Mouse (Mus musculus): ENCODE measurements around the gene Fzd5.

The Fzd5 gene

DNA sequence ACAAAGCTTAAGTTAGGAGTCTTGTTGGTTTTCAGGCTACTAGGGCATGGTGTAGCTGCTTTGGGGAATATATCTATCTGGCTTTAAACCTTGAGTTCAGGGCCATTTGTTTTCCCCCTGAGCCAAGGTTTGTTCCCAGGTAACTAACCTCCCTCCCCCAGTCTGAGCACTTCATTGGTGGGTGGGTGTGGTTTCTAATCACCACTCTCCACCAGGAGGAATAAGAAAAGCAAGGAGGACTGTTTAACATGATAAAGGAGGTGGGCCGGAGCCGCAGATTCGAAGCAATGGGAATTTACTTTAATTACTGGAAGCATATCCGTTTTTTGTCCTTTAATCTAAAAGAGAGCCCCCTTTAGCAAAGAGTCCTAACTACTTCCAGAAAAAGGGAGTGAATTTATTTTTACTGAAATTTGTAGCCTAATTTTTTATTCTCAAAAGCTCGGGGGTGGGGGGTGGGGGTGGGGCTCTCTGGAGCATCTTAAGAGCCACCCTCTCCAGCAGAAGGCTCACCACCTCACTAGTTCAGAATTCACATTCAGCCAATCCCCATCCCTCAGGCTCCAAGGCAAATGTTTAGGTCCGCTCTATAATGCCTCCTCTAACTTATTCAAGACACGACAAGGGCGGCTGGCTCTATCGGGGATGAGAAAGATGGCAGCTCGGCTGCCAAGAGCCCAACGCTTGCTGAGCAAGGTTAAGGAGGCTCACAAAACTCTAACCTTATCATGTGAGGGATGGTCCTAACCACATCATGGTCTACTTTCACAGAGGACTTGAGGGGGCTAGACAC, 3.9 kb downstream of the Fzd5 start:
- no peak for DNase-seq

DNA sequence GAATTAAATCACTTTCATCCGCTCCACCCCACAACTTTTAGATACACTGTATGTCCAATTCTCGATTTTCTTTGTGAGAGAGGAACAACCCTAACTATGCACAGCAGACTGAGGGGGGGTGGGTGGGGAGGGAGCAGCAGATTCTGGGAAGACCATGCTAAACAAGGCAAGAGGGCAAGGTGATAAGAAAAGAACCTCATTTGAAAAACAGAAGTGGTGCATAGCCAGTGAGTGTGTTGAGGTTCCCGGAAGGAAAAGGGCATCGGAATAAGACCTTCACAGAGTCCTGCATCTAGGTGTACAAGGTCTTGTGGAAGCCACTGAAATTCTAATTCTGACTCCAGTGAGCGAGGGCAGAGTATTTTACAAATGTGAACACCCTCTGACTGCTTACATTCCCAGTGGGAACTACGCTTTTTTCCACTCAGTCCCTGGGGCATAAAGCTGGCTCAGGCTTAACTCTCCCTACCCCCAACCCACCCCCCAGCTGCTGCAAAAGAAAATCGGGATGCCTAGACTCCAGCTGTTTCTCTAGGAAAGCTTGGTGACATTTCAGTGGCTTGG, 4.8 kb downstream of the Fzd5 start:
- no peak for DNase-seq

DNA sequence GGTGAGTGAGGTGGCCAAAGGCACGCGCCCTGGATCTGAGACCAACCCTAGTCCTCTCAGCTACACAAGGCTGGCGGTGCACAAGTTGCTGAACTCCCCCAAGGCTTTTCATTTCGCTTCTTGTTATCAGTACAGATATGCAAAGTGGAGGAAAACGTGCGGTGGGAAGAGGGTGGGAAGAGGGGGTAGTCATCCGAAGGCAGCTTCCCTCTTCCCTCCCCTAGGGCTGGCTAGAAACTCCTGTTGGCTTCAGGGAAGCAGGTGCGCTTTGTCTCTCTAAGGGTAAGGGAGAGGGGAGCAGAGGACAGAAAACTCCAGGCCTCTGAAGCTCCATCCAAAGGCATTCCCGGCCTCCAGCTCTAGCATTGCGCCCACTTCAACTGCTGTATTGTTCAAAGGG, 5.4 kb downstream of the Fzd5 start:
- DNase-seq, result no peak

DNA sequence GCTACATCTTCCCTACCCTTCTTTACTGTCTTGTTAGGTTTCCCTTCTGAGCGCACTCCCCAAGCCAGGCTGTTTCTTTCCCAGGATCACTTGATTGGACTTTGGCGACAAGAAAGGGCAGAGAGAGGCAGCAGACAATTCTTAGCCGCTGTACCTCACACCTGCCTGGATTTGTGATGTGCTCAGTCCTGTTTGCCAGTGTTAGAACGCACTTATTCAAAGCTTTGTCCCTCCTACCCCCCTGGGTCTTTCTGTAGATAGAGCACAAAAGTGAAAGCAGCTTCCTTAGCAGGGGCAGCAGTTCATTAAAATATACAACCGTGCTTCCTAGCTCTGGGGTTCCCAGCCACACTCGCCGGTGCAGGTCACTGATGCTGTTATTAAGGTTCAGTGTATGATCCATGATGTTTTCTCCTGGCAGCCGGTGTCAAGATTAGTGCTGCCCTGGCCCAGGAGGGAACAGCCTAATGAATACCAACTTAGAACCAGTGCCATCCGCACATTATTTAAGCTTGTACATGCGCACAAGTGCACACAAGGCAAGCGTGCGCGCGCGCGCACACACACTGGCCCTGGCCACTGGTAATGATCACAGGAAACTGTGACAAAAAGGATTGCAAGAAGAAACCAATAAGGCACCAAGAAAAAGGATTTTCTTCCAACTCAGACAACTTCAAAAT, 6.1 kb downstream of the Fzd5 start:
- no peak for DNase-seq

DNA sequence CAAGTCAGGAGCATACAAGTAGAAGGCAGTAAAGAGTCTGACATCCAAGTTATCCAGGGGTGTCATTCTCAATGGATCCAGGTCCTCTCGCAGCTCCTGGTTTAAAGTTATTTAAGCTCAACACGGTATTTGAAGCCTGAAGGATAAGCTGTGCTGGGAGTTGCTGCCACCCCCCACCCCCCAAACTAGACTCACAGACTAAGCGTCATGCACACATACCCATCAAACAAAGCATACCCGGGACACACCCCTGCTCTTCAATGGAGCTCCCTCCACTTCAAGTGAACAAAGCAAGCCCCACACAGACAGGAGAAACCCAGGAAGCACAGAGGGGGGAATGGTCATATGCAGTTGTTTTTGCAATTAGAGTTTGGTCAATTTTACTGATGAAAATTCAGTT, 7.5 kb downstream of the Fzd5 start:
- no peak for DNase-seq

DNA sequence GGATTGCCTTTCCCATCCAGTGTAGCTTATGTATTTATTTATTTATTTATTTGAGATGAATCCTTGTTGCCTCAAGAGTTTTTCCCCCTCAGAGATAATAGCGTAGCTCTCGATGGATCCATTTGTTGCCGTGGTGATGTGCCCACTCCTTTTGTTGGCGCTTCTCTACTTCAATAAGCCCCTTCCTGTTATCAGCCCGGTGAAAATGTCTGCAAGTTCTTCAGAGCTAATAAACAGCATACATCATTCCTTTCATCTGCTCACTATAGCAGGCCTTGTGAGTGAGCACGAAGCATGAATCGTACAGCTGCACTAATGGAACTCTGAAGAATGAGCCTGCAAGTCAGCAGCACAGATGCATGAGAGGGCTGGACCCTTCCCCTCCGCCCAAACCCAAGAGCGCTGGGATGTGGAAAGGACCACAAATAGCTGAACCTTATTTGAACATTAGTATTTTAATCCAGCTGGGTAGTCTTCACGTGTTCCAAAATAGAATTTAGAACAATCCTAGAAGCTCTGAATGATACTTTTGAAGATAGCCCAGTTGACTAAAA, 16.4 kb downstream of the Fzd5 start:
- DNase-seq, result no peak

DNA sequence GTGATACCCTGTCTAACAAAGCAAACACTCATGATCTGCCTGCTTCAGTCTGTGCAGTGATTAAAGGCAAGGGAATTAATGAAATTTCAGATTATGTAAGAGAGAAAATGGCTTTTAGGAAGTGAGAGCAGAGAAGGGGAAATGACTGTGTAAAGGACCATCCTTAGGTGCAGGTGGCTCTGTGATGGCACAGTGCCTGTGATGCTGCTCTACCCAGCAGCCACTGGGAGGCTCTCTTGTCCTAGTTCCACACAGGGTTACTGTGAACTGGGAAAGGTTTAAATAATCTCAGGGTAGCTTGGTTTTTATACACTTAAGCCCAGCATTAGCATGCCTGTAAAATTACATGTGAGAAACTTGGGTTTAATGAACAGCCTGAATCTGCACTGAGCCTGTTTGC, 20.0 kb downstream of the Fzd5 start:
- peak; percentile 67 for DNase-seq

DNA sequence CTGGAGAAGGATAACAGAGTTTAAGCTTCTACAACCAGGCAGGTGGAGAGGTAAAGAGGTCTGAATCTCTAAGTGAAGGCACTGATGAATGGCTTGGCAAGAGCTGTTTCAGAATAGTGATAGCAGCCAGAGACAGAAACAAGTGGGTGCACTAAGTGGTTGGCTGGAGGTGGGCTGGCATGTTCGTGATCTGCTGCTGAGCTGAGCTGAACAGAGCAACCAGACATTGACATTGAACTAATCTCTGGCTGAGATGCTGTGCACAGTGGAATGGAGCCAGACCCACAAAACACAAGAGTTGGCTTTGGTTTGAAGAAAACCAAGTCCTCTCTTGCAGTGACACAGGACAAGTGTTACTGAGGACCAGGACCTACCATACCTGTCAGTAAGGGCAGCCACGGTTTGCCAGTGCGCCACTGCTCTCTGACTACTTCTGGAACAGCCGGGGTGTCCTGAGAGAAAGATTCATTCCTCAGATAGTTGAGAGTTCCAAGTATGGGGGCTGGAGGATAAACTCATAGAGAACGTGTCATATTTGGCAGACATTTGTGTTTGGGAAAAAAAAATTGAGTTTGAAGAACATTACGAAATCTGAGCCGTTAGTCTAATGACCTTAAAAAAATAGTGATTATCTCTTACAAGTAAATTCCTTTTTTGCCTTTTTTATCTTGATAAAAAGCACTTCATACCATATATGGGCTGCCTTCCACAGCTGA, 20.8 kb downstream of the Fzd5 start:
- DNase-seq, result peak; percentile 26

DNA sequence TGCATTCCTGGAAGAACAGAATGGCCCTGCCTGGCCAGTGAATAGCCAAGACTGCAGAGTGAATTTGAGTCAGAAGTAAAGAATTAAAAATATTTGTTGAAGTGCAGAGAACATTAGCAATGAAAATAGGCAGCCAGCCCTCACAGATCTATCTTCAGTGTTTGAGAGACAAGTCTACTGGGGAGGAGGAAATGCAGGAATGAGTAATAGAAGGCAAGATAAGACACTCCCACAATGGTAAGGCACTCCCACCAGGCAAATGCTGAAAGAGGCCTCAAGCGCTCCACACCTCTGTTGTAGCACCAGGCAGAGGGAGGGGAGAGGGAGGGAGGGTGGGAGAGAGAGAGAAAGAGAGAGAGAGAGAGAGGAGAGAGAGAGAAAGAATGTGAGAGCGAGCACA, 22.1 kb downstream of the Fzd5 start:
- DNase-seq, result peak; percentile 10

DNA sequence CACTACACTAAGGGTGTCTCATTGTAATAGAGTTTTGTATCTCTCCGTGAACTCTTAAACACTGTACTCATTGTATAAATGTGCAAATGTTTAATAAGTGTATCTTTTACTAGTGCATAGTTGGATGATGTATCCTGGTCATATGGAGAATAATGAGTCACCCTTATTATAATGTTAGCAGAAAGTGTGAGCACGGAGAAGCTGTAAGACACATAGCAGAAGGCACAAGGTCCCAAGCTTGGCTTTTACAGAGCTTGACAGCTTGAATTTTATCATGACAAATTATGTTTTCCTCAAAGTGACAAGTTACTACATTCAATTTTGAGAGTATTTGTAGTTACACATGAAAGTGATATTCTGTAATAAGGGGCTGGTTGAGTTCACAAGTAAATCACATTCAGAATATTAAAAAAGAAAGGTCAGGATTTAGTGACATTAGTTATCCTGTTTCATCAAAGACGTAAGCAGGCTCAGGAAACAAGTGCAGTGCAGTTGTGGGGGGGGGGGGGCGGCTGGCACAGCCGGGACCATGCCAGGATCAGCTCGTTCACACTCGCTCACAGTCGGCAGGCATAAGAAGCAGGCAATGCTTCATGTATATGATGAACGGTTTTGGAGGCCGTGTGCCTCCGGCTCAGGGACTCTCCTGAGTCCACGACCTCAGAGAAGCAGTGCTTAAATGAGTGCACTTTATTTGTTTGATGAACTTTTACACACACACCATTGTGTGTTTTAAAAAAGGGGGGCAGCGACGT, 25.4 kb downstream of the Fzd5 start:
- no peak for DNase-seq

DNA sequence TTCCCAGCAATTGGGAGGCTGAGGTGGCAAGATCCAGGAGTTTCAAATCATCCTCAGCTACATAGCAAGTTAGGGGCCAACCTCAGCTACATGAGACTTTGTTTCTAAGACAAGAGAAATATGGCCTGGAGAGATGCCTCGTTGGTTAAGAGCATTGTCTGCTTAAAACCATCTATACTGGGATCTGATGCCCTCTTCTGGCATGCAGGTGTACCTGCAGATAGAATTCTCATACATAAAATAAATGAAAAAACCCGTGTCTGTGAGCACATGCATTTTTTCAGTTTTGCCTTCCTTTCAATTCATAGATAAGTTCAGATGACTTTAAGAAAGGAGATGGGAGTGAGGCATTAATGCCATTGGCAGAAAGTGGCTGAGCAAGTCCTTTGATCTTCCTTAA, 27.7 kb downstream of the Fzd5 start:
- peak; percentile 28 for DNase-seq

DNA sequence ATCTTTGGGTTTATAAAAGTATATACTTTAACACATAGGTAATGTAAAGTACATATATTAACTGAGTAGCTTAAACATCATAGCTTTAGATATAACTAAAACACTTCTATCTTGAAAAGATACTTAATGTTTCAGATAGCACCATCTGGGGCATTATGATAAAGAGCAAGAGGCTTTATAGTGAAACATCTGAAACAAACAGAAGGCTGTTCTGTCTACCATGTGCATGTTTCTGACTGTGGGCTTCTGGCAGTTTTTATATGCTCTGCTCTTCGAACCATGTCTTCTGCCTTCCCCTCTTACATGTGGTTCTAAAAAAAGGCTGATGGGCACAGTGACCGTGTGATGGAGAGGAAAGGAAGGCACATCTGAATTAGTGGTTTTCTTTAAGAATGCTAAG, 30.9 kb downstream of the Fzd5 start:
- DNase-seq, result no peak

DNA sequence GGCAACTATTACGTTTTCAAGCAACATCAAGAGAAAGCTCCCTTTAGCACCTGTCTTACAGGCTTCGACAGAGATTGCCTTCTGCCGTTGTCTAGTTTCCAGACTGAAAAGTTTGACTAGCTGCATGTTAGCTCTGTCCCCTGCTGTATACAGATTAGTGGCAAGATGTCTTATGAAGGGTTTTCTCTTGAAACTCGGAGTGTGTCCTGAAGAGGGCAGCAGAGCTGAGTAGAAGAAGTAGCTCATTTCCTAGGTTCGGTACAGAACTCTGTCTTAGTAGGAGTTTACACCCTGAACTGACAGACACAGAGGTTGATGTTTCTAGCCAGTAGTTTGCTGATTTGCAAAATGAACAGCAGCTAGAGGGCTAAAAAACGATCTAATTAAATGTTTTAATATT, 32.3 kb downstream of the Fzd5 start:
- DNase-seq, result peak; percentile 79

DNA sequence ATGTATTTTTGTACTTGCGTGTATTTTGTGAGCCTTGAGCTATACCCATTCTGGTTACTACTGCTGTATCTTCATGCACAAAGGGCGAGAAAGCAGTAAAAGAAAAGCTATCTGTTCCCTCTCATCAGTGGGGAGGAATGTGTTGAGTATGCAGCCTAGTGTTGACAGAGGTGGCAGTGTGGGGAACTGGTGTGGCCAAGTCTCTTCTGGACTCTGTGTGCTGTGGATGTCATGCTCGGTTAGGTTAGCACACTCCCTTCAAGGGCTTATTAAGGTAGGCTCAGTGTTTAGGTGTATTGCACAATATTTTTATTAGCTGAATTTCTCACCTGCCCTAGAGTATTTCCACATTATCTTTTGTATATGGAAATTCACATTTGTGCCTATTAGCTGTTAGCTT, 35.8 kb downstream of the Fzd5 start:
- DNase-seq, result no peak

DNA sequence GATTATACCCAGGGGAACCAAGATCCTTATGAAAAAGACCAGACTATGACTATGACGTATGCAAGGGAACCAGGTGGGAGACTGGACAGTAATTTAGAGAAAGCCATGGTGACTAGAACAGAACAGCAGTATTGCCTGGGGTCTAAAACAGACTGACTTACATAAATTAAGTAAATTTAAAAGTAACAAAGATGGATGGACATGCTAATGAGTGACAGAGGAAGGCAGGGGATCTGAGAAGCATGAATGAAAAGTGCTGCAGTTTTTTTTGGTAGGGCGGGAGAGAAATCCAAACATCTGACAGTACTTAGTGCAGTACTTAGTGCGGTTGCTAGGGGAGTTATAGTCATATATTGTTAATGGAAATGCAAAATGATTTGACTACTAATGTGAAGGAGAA, 42.4 kb downstream of the Fzd5 start:
- no peak for DNase-seq

DNA sequence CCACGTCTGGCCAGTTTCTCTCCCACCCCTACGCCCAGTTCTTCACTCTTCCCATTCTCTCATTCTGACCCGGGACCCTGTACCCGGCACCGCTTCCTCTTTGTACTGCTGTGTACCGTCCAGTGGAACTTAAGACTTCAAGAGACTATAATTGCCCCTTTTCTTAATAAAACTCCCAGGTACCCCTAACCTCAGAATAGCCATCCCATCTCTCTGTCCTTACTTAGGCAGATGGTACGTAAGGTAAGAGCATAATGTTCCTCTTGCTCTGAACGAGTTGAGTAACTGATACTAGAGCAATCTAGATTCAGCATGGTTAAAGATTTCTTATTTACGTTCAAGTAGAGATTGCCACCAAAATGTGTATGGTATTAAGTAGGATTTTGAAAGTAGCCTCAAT, 46.0 kb downstream of the Fzd5 start:
- DNase-seq, result no peak

DNA sequence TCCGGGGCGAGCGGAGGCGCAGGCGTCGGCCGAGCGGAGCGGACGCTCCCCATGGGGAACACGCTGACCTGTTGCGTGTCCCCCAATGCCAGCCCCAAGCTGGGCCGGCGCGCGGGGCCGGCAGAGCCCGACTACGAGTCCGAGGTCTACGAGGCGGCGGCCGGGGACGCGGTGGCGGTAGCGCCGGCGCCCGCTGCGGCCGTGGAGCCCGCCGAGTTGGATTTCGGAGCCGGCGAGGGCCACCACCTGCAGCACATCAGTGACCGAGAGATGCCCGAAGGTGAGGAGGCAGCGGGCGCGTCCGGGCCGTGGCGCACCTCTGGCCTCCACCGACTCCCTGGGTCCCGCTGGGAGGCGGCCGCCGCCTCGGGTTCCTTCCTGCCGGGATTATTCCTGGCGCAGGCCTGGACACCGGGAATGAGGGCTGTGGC, 46.4 kb downstream of the Fzd5 start:
- DNase-seq, result peak; percentile 58

DNA sequence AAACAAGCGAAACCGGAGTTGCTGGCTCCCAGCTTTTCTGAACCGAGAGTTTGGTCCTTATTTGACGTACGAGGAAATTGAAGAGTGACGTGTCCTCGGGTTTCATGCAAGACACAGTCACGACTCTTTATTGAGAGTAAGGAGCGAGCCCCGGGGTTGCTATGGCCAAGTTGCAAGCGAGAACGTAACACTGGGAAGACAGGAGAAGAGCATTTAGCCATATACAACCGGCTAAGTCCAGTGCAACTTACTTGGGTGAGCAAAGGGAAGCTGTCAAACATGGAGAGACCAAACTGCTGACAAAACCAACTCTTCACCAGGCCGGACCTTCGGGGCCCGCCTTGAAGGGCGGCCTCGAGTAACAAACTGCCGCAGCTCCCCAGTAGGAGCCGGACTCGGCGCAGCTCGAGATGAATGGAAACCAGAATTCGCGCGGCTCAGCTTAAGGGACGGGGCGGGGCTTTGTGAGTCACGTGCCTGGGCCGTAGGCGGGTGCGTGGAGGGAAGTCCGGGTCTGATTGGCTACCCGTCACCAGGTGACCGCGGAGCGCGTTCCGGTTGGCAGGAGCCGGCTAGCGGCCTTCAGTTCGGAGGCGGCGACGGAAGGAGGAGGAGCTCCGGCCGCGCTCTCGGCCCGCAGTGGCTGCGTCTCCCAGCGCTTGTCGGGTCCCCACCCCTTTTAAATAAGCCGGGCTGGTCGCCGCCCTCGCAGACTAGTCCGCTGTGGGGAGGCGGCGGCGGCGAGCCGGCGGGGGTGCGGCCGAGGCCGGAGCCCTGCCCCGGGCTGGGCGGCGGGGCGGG, 47.1 kb downstream of the Fzd5 start, which contains the start of gene Ccnyl1:
Gene Ccnyl1 (plus strand): TSS at position 243 of the 801 bp plus-strand sequence.
- DNase-seq, result peak; percentile 99

DNA sequence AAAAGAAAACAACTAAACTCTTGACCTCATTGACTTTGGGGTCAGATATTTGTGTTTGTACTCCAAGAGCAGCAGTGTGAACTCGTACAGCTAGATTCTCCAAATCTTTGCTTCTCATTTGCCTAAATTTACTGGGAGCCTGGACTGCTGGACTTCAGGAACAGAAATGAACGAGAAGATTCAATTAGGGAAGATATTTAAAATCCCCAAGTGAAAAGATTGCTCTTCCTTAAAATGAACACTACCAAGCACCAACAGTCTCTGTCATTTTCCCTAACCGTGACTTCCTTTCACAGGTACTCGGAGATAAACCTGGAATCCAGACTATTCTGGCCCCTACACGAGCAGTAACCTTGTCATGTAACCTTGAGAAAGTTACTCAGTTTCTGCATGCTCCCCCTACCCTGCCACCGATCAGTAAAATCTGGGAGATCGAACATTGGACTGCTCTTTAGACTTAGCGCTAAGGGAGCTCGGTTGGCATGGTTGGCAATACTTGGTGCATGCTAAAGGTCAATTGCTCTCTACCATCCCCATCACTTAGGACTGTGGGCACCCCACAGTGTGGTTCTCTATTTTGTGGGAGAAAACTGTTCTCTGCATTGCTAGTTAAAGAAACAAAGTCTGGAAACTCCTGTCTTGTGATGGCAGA, 47.9 kb downstream of the Fzd5 start:
- DNase-seq, result no peak

DNA sequence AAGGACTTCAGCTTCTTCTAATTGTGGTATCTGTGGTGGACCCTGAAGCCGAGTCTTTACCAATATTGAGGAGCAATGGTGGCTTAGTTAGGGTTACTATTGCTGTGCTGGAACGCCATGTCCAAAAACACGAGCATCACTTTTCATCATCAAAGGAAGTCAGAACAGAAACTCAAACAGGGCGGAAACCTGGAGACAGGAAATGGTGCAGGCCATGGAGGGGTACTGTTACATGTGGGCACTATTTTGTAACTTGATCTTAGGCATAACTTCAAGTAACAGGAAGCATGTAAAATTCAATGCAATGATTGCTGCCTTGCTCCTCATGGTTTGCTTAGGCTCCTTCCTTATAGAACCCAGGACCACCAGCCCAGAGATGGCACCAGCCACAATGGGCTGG, 49.5 kb downstream of the Fzd5 start:
- no peak for DNase-seq

DNA sequence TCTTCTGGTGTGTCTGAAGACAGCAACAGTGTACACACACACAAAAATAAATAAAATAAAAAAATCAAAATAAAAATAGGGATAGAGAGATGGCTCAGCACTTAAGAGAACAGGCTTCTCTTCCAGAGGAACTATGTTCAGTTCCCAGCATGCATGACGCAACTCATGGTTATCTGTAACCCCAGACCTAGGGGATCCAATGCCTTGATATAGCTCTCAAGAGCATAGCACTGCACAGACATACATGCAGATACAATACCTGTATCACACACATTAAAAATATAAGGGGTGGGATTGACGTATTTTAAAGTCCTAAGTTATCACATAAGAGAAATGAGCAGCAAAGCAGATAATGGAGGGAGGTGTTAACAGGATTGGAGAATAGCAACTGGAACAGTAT, 53.1 kb downstream of the Fzd5 start:
- DNase-seq, result no peak

Measured in lung, postnatal 10 days (tissue).